Mouse (Mus musculus) kidney, embryonic 14.5 days (tissue): ENCODE measurements at regions not wholly inside any gene's neighbourhood (a gene's known extent, or its start where the extent isn't known, plus 50 kb on each side); places are given as distances from the start of the nearest gene placed in this dataset.

ENCODE experiments used
- ATAC-seq: fragments of 200-750 bp; cut with Nextera tagmentation; 2 replicates; pipeline ENCODE4 v1.8.0; 2017; ENCODE audit warnings: moderate number of reproducible peaks, mild to moderate bottlenecking, moderate TSS enrichment, moderate library complexity; ENCODE audit not compliant: low FRiP score, low TSS enrichment
- H3K27ac ChIP-seq: fragments of 300-500 bp; sonication (generic); 2 replicates; pipeline ENCODE4 v1.5.1; 2014; ENCODE audit warnings: low read depth, mild to moderate bottlenecking, low read length, moderate library complexity, mixed read lengths
- H3K27me3 ChIP-seq: fragments of 300-500 bp; sonication (generic); 2 replicates; pipeline ENCODE4 v1.6.1; 2014; ENCODE audit warnings: mild to moderate bottlenecking, low read length; ENCODE audit not compliant: control insufficient read depth, insufficient read depth
- H3K36me3 ChIP-seq: fragments of 300-500 bp; sonication (generic); 2 replicates; pipeline ENCODE4 v1.6.1; 2014; ENCODE audit warnings: low read length, mixed read lengths; ENCODE audit not compliant: control insufficient read depth, insufficient read depth
- H3K4me1 ChIP-seq: fragments of 300-500 bp; sonication (generic); 2 replicates; pipeline ENCODE4 v1.6.1; 2014; ENCODE audit warnings: low read length, mixed read lengths; ENCODE audit not compliant: control insufficient read depth, insufficient read depth
- H3K4me2 ChIP-seq: fragments of 300-500 bp; sonication (generic); replicated peaks from 2 replicates; pipeline ENCODE4 v1.6.1; 2014; ENCODE audit warnings: low read depth, mild to moderate bottlenecking, low read length
- H3K4me3 ChIP-seq: fragments of 300-500 bp; sonication (generic); 2 replicates; pipeline ENCODE4 v1.5.1; 2014; ENCODE audit warnings: mild to moderate bottlenecking, low read length
- H3K9ac ChIP-seq: fragments of 300-500 bp; sonication (generic); 2 replicates; pipeline ENCODE4 v1.6.1; 2014; ENCODE audit warnings: low read depth, mild to moderate bottlenecking, low read length, moderate library complexity
- H3K9me3 ChIP-seq: fragments of 300-500 bp; sonication (generic); 2 replicates; pipeline ENCODE4 v1.6.1; 2016; ENCODE audit warnings: low read length; ENCODE audit not compliant: control insufficient read depth
- WGBS: fragments of 180-500 bp; shearing (Covaris S2); extraction: QIAGEN DNeasy Blood & Tissue Kit; methylation state at CpG from one replicate; pipeline ENCODE4 v1.1.7; 2014; 5-methylcytosine and 5-hydroxymethylcytosine counted together

DNA sequence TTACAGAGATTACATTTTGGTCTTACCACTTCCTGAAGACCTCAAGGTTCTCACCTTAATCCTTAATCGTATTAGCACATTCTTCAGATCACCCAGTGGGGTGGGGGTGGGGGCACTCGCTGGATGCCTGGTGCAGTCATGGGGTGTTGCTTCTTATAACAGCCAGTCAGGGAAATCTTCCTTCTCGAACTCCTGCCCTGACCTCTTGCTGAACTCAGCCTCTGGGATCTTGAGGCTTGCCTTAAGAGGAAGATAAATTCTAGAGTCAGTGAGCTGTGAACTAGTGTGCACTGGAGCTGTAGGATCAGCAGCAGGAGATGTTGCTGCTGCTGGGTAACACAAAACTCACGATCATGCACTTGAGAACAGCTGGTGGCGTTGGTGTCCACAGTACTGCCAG, 352.5 kb upstream of the Tnp1 start:
- peak; percentile 67 for ATAC-seq
- Histone ChIP-seq H3K9me3 (no peaks in the 10 kb centered on the region), H3K4me2 (no peak overlapping the region), H3K27me3 (no peaks in the 10 kb centered on the region), H3K27ac (no peak overlapping the region), H3K4me3 (no peak overlapping the region), H3K36me3 (no peaks in the 10 kb centered on the region), H3K4me1 (peaks cover 40% of the 10 kb centered on the region), H3K9ac (no peak overlapping the region)
- 8% methylated on average over 5 of the region's 5 CpGs for WGBS

GRCm38 (mm10) chr1:73365842-73366241, 350.1 kb upstream of the Tnp1 start:
- no peak overlapping the region for H3K27ac ChIP-seq
- H3K36me3 ChIP-seq = no peaks in the 10 kb centered on the region
- H3K9ac ChIP-seq = no peak overlapping the region
- no peaks in the 10 kb centered on the region for H3K27me3 ChIP-seq
- ATAC-seq = no peak
- no peak overlapping the region for H3K4me2 ChIP-seq
- no peak overlapping the region for H3K4me3 ChIP-seq
- no peaks in the 10 kb centered on the region for H3K9me3 ChIP-seq
- WGBS = 50% methylated on average over 4 of the region's 4 CpGs
- H3K4me1 ChIP-seq = peaks cover 62% of the 10 kb centered on the region

DNA sequence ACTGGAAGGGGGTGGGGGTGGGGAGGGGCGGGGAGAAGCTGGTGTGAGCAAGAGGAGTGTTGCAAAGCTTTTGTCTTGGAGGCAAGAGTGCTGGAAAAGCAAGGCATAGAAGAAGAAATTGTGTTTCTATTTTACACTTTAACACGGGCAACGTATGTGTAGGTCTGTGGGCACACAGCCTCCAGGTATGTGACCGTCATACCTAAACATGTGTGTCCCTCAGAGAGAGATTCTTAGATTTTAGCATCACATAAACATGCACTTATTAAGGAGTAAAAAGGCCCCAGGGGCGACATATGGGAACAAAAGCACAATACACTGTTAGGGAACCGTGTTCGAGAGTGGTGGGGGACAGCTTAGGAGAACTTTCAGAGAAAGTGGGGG, 348.6 kb upstream of the Tnp1 start:
- H3K9ac ChIP-seq = no peak overlapping the region
- H3K27me3 ChIP-seq = no peaks in the 10 kb centered on the region
- no peaks in the 10 kb centered on the region for H3K9me3 ChIP-seq
- WGBS = 60% methylated on average over 7 of the region's 7 CpGs
- peaks cover 60% of the 10 kb centered on the region for H3K4me1 ChIP-seq
- H3K4me2 ChIP-seq = no peak overlapping the region
- no peak overlapping the region for H3K4me3 ChIP-seq
- no peaks in the 10 kb centered on the region for H3K36me3 ChIP-seq
- H3K27ac ChIP-seq = peak overlapping the region; percentile 88
- ATAC-seq = no peak

- H3K4me2 ChIP-seq = no peak overlapping the region
- peaks cover 60% of the 10 kb centered on the region for H3K4me1 ChIP-seq
- H3K9ac ChIP-seq = no peak overlapping the region
- H3K27me3 ChIP-seq = no peaks in the 10 kb centered on the region
- H3K4me3 ChIP-seq = no peak overlapping the region
- H3K27ac ChIP-seq = peak overlapping the region; percentile 88
- H3K36me3 ChIP-seq = no peaks in the 10 kb centered on the region
- 4% methylated on average over 7 of the region's 7 CpGs for WGBS
- ATAC-seq = peak; percentile 90
- no peaks in the 10 kb centered on the region for H3K9me3 ChIP-seq
Measured at GRCm38 (mm10) chr1:73363549-73364299, 348.0 kb upstream of the Tnp1 start.

DNA sequence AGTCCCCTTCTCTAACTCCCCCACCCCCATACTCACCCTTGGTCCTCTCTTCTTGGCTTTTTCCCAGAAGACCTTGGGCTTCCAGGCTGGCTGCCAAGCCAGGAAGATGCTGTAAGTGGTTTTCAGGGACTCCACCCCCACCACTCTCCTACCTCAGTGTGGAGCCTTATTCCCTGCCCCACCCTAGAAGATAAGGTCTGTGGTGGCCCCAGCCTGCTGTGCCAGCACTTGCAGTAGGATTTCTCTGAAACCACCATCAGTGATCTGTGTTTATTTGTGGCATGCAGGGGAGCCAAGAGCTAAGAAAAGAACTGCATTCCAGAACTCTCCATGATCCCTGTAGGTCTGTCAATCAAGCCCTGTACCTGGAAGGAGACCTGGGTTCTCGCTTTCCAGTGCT, 346.4 kb upstream of the Tnp1 start:
- no peak overlapping the region for H3K4me3 ChIP-seq
- 0 out of 2 replicates have a peak overlapping the region, but pooled peaks have one; percentile 17 for H3K27ac ChIP-seq
- WGBS = 78% methylated on average over 1 of the region's 1 CpGs
- ATAC-seq = no peak
- H3K4me2 ChIP-seq = no peak overlapping the region
- H3K9me3 ChIP-seq = no peaks in the 10 kb centered on the region
- no peaks in the 10 kb centered on the region for H3K27me3 ChIP-seq
- no peaks in the 10 kb centered on the region for H3K36me3 ChIP-seq
- no peak overlapping the region for H3K9ac ChIP-seq
- peaks cover 51% of the 10 kb centered on the region for H3K4me1 ChIP-seq

DNA sequence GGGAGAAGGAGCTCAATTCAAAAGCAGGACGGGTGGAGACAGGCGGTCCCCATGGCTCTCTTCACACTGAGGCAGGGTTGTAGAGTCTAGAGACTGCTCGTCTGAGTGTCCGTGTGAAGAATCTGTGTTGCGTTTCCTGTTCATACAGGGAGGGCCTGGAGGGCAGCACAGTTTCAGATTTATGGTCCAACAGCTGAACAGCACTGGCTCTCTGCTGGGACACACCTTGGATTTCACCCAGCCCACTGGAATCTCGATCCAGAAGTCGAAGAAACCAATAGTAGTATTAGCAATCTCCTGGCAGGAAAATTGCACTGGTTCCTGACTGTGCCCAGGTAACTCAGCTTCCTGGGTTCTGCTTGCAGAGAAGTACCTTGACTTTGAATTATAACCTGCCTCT, 345.6 kb upstream of the Tnp1 start:
- H3K4me1 ChIP-seq = peaks cover 44% of the 10 kb centered on the region
- WGBS = 45% methylated on average over 7 of the region's 7 CpGs
- H3K9me3 ChIP-seq = no peaks in the 10 kb centered on the region
- no peaks in the 10 kb centered on the region for H3K36me3 ChIP-seq
- no peak for ATAC-seq
- no peaks in the 10 kb centered on the region for H3K27me3 ChIP-seq
- H3K4me3 ChIP-seq = no peak overlapping the region
- H3K4me2 ChIP-seq = no peak overlapping the region
- H3K9ac ChIP-seq = no peak overlapping the region
- H3K27ac ChIP-seq = no peak overlapping the region; the same call in 1 of the 2 replicates

- ATAC-seq = no peak
Measured at GRCm38 (mm10) chr1:73354447-73354846, 338.7 kb upstream of the Tnp1 start.

GRCm38 (mm10) chr1:73348476-73348875, 332.8 kb upstream of the Tnp1 start:
- ATAC-seq = no peak
- no peak overlapping the region for H3K4me2 ChIP-seq

More at GRCm38 (mm10) chr1:73354447-73354846, 338.7 kb upstream of the Tnp1 start:
- WGBS = 77% methylated on average over 1 of the region's 1 CpGs
- Histone ChIP-seq H3K36me3 (no peaks in the 10 kb centered on the region), H3K27ac (no peak overlapping the region), H3K27me3 (no peaks in the 10 kb centered on the region), H3K4me2 (no peak overlapping the region), H3K9ac (no peak overlapping the region), H3K4me1 (no peaks in the 10 kb centered on the region), H3K4me3 (no peak overlapping the region), H3K9me3 (no peaks in the 10 kb centered on the region)

GRCm38 (mm10) chr1:73344587-73344986, 328.9 kb upstream of the Tnp1 start:
- Histone ChIP-seq H3K36me3 (no peaks in the 10 kb centered on the region), H3K9me3 (no peaks in the 10 kb centered on the region), H3K4me1 (no peaks in the 10 kb centered on the region), H3K27me3 (no peaks in the 10 kb centered on the region), H3K4me3 (no peak overlapping the region), H3K27ac (no peak overlapping the region), H3K4me2 (no peak overlapping the region), H3K9ac (no peak overlapping the region)
- no peak for ATAC-seq
- WGBS = 49% methylated on average over 1 of the region's 1 CpGs

More at GRCm38 (mm10) chr1:73348476-73348875, 332.8 kb upstream of the Tnp1 start:
- Histone ChIP-seq H3K27me3 (no peaks in the 10 kb centered on the region), H3K9ac (no peak overlapping the region), H3K36me3 (no peaks in the 10 kb centered on the region), H3K9me3 (no peaks in the 10 kb centered on the region), H3K27ac (no peak overlapping the region), H3K4me1 (no peaks in the 10 kb centered on the region), H3K4me3 (no peak overlapping the region)
- 71% methylated on average over 6 of the region's 6 CpGs for WGBS
